14 mouse cellular contexts compared by ENCODE assay signal in genomic region chr5:3356261-3356778, GRCm38 (mm10). TPM values are rescaled to one million over a fixed set of nuclear protein-coding genes. Genes with fewer than 3 reads are reported as not detected.
DNase-seq lines count a peak whose midpoint lies in the region; ATAC-seq lines count a peak whose summit lies in the region.
"Had no signal": no experiment of that assay in that cellular context is flagged by ENCODE, and none has a peak within 500 bp of the region (broad histone marks: within the 10 kb centered on the region; RNA-seq: fewer than 3 reads in every experiment).

No protein-coding gene starts in this region.

- no peak overlapping the region for H3K9ac ChIP-seq in forebrain, embryonic 14.5 days (ENCODE audit: low read length)
- H3K9ac ChIP-seq in kidney, embryonic 16.5 days (replicated peaks; ENCODE audit: low read length): no peak overlapping the region
- H3K9ac ChIP-seq in forebrain, embryonic 16.5 days (replicated peaks; ENCODE audit: low read depth, low read length): no peak overlapping the region
- H3K9ac ChIP-seq: liver, embryonic 15.5 days had no signal

- H3K36me3 ChIP-seq in forebrain, embryonic 14.5 days (ENCODE audit: control insufficient read depth, insufficient read depth, low read length): no peaks in the 10 kb centered on the region
- H3K36me3 ChIP-seq in forebrain, embryonic 10.5 days (replicated peaks): no peaks in the 10 kb centered on the region
- H3K36me3 ChIP-seq in kidney, embryonic 16.5 days (ENCODE audit: insufficient read depth, low read length): no peaks in the 10 kb centered on the region
- no peaks in the 10 kb centered on the region for H3K36me3 ChIP-seq in forebrain, embryonic 16.5 days (ENCODE audit: control insufficient read depth, insufficient read depth)
- H3K36me3 ChIP-seq: liver, embryonic 15.5 days had no signal

- H3K9me3 ChIP-seq in forebrain, embryonic 14.5 days (replicated peaks; ENCODE audit: control insufficient read depth, low read length): no peaks in the 10 kb centered on the region
- H3K9me3 ChIP-seq in forebrain, embryonic 10.5 days: no peaks in the 10 kb centered on the region
- no peaks in the 10 kb centered on the region for H3K9me3 ChIP-seq in kidney, embryonic 16.5 days (ENCODE audit: low read length)
- no peaks in the 10 kb centered on the region for H3K9me3 ChIP-seq in forebrain, embryonic 16.5 days (ENCODE audit: control insufficient read depth, low read length)
- H3K9me3 ChIP-seq: limb, embryonic 10.5 days; liver, embryonic 15.5 days had no signal

- H3K27me3 ChIP-seq in forebrain, embryonic 14.5 days (replicated peaks; ENCODE audit: control insufficient read depth, insufficient read depth, low read length): no peaks in the 10 kb centered on the region
- H3K27me3 ChIP-seq in forebrain, embryonic 10.5 days (ENCODE audit: poor library complexity, severe bottlenecking): no peaks in the 10 kb centered on the region
- no peaks in the 10 kb centered on the region for H3K27me3 ChIP-seq in kidney, embryonic 16.5 days (ENCODE audit: insufficient read depth, low read length)
- H3K27me3 ChIP-seq in forebrain, embryonic 16.5 days (replicated peaks; ENCODE audit: control insufficient read depth, insufficient read depth, low read length): no peaks in the 10 kb centered on the region
- H3K27me3 ChIP-seq: liver, embryonic 15.5 days had no signal

- H3K27ac ChIP-seq in forebrain, embryonic 14.5 days (ENCODE audit: low read depth, low read length): 0 out of 2 replicates have a peak overlapping the region, but pooled peaks have one; percentile 33
- no peak overlapping the region for H3K27ac ChIP-seq in forebrain, embryonic 10.5 days
- H3K27ac ChIP-seq in kidney, embryonic 16.5 days (ENCODE audit: low read length): 0 out of 2 replicates have a peak overlapping the region, but pooled peaks have one; percentile 7
- peak overlapping the region; percentile 51; the same call in 1 of the 2 replicates for H3K27ac ChIP-seq in forebrain, embryonic 16.5 days (ENCODE audit: low read length)
- H3K27ac ChIP-seq: limb, embryonic 10.5 days; liver, embryonic 15.5 days had no signal

- peaks cover 8% of the 10 kb centered on the region for H3K4me1 ChIP-seq in forebrain, embryonic 14.5 days (ENCODE audit: control insufficient read depth, insufficient read depth, low read length)
- H3K4me1 ChIP-seq in forebrain, embryonic 10.5 days: no peaks in the 10 kb centered on the region
- H3K4me1 ChIP-seq in kidney, embryonic 16.5 days (ENCODE audit: insufficient read depth, low read length): 0 out of 2 replicates have a peak, but pooled peaks cover 11% of the 10 kb centered on the region
- peaks cover 16% of the 10 kb centered on the region for H3K4me1 ChIP-seq in forebrain, embryonic 16.5 days (replicated peaks; ENCODE audit: control insufficient read depth, insufficient read depth, low read length)
- H3K4me1 ChIP-seq: limb, embryonic 10.5 days had no signal

- DNase-seq in forebrain, embryonic 14.5 days (ENCODE audit: low spot score): peak; percentile 34
- DNase-seq in forebrain, embryonic 10.5 days (ENCODE audit: extremely low spot score, low spot score): no peak
- no peak for DNase-seq in kidney, adult 18-20 months
- DNase-seq in A20 (ENCODE audit: low read depth, low spot score): peak; percentile 78
- DNase-seq in lung, adult 18-20 months: no peak
- no peak for DNase-seq in embryo, embryonic 10 days (ENCODE audit: low spot score)
- DNase-seq: adrenal gland, adult 8-10 months; cerebellum, adult 2 months; gastrocnemius, postnatal 10 days; right cerebral cortex, postnatal 25 days had no signal

- 0 out of 2 replicates have a peak overlapping the region, but pooled peaks have one; percentile 15 for H3K4me2 ChIP-seq in forebrain, embryonic 14.5 days (ENCODE audit: low read length)
- no peak overlapping the region for H3K4me2 ChIP-seq in kidney, embryonic 16.5 days (replicated peaks; ENCODE audit: low read depth, low read length)
- H3K4me2 ChIP-seq in forebrain, embryonic 16.5 days (ENCODE audit: low read length): peak overlapping the region; percentile 8; the same call in 1 of the 2 replicates
- H3K4me2 ChIP-seq: liver, embryonic 15.5 days had no signal

- peak; percentile 63 for ATAC-seq in forebrain, embryonic 14.5 days
- ATAC-seq in kidney, embryonic 16.5 days (ENCODE audit: low FRiP score, low TSS enrichment): no peak
- peak; percentile 51 for ATAC-seq in forebrain, embryonic 16.5 days

- 60% methylated on average over 10 of the region's 10 CpGs for WGBS in forebrain, embryonic 14.5 days
- WGBS in forebrain, embryonic 10.5 days: 85% methylated on average over 10 of the region's 10 CpGs
- WGBS in kidney, embryonic 16.5 days: 80% methylated on average over 10 of the region's 10 CpGs
- 48% methylated on average over 10 of the region's 10 CpGs for WGBS in forebrain, embryonic 16.5 days

- H3K4me3 ChIP-seq in forebrain, embryonic 14.5 days (ENCODE audit: low read depth, low read length): no peak overlapping the region
- no peak overlapping the region for H3K4me3 ChIP-seq in forebrain, embryonic 10.5 days
- H3K4me3 ChIP-seq in kidney, embryonic 16.5 days (ENCODE audit: low read length): no peak overlapping the region
- H3K4me3 ChIP-seq in forebrain, embryonic 16.5 days (replicated peaks; ENCODE audit: low read length): no peak overlapping the region
- H3K4me3 ChIP-seq: limb, embryonic 10.5 days; liver, embryonic 15.5 days had no signal

RNA-seq across cellular contexts. Expression of gene Cdk6, which starts 15.0 kb away (rescaled TPM):
- 17.2 and 23.5 TPM in 2 replicates for polyA plus RNA-seq in forebrain, embryonic 14.5 days (2014; fragmentation: Nextera tagmentation; extraction: Ambion mirVana)
- polyA plus RNA-seq in forebrain, embryonic 10.5 days (2016; fragmentation: Nextera tagmentation; extraction: Ambion mirVana): 21.0 and 27.5 TPM in 2 replicates
- polyA plus RNA-seq in kidney, embryonic 16.5 days (2015; fragmentation: Nextera tagmentation; extraction: Ambion mirVana): 16.6 and 21.2 TPM in 2 replicates
- 26.5 and 29.8 TPM in 2 replicates for polyA plus RNA-seq in forebrain, embryonic 16.5 days (2015; fragmentation: Nextera tagmentation; extraction: Ambion mirVana)

Comparison
In these comparisons a context has a peak if more than half of its experiments do, and no peak if none do; other contexts are left out.
1. DNase-seq: peak in forebrain, embryonic 14.5 days (single experiment) and A20 (single experiment); none in forebrain, embryonic 10.5 days (single experiment), kidney, adult 18-20 months (single experiment), lung, adult 18-20 months (0 of 2) and embryo, embryonic 10 days (single experiment).